Mouse (Mus musculus) urinary bladder, postnatal 36 days (tissue): ENCODE measurements around the gene Zan.
A peak's percentile ranks its signal among the peaks of the same experiment; 100 is the strongest.

Experiments used
- DNase-seq, 2 experiments: peaks; one replicate each; pipeline ENCODE4 v3.0.0; 2022; ENCODE audit warnings: low spot score in 2 of 2, mixed read lengths in 1 of 2

The Zan gene

DNA sequence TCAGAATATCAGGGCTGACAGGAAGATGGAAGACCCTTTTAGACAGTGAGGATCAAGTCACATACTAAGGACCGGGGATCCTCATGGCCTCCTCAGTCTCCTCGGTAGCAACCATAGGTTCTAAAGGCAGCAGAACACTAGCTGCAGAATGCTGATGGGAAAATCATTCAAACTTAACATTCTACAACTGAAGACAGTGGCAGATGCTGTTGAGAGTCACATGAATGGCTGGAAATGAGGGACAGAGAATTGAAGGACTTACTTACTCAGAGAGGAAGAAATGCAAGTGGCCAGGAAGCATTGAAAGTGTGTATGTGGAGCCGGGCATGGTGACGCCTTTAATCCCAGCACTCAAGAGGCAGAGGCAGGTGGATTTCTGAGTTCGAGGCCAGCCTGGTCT, at the start of gene Zan:
Gene Zan, minus strand, starts transcription at position 101 of the 400 bp plus-strand sequence.
- no peak for DNase-seq

DNA sequence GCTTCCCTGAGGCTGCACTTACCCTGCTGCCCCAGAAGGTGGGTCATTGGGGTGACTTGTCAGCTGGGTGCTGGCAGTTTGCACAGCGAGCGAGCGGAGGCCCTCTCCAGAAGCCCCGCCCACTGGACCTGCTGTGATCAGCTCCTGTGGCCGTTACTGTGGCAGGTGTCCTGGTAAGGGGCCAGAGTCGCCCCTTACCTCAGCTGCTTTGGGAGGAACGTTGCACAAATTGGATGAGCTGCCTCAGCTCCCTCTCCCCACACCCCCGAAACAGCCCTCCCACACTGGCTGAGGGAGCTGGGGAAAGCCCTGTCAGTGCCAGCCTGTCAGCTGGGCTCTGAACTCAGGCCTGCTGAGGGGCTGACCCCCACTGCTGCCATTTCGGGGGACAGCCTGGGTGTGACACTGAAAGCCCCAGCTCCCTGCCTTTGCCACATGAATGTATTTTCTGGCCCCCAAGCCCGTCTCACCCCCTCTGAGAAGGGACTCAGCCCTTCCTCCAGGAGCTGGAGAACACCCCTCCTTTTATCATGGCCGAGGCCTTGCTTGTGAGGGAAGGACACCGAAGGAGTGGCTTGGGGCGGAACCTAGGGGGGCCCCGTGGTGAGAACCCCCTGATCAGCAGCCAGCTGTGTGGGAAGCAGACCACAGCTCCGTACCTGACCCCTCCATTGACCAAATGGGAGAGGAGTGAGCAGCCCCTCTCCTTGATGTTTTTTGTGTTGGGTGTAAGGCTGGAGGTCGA, 49.5 kb upstream of the Zan start:
- peak in 1 of 2 experiments; percentile 21 for DNase-seq

DNA sequence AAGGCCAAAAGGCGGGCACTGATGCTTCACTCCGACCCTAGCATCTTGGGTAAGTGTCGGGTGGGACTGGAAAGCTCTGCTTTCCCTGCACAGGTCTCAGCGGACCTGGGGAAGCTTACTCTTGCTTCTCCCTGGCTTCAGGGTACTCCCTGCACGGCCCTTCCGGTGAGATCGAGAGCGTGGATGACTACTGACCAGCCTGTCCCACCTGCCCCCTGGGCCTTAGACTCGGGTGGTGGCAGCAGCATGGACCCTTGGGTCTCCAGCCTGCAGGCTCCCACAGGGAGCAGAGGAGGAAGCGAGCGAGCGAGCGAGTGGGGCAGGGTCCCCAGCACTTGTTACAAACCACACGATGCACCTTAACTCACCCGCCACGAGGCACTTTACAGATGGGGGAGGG, 48.6 kb upstream of the Zan start:
- no peak for DNase-seq

DNA sequence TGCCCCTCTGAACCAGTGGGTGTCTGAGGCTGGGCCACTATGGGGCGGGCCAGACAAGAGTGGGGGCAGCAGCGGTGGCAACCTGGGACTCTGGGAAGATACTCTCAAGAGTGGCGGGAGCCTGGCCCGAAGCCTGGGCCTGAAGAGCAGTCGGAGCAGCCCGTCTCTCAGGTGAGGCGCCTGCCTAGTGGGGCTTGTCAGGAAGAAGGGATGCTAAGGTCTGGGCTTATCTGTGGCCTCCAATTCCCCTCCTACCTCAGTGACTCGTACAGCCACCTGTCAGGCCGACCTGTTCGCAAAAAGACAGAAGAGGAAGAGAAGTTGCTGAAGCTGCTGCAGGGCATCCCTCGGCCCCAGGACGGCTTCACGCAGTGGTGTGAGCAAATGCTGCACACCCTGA, 47.8 kb upstream of the Zan start:
- DNase-seq = no peak

DNA sequence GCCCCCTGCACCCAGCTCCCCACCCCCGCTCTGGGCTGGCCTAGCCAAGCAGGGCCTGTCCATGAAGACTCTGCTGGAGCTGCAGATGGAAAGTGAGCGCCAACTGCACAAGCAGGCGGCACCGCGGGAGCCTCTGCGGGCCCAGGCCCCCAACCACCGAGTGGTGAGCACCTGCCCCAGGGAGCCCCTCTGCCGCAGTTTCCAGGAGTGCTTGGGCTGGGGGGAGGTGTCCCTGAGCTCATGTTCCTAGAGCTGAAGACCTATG, 47.3 kb upstream of the Zan start:
- no peak for DNase-seq

DNA sequence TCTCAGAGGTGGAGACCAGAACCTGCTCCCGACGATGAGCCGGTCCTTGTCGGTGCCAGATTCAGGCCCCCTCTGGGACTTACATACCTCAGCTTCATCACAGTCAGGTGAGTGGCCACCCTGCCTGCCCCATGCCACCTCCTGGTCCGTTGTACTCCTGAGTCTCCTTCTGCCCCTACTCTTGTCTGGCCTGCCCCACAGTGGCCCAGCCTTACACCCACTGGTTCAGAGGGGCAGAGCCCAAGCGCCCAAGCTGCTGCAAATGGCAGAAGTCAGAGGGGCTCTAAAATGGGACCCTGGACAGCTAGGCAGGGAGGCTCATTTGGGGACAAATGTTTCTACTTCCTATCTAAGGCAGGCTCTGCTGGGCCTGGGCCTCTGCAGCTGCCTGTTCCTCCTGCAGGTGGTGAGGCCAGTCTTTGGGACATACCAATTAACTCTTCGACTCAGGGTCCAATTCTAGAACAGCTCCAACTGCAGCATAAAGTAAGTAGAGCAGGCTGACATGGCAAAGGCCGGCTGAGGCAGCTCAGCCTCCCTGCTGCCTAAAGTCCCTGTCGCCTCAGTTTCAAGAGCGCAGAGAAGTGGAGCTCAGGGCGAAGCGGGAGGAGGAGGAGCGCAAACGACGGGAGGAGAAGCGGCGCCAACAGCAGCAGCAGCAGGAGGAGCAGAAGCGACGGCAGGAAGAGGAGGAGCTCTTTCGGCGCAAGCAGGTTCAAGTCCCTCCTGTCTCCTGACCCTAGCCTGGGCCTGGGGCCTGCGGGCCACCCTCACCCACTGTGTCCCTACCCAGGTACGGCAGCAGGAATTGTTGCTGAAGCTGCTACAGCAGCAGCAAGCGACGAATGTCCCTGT, 46.8 kb upstream of the Zan start:
- DNase-seq = no peak

DNA sequence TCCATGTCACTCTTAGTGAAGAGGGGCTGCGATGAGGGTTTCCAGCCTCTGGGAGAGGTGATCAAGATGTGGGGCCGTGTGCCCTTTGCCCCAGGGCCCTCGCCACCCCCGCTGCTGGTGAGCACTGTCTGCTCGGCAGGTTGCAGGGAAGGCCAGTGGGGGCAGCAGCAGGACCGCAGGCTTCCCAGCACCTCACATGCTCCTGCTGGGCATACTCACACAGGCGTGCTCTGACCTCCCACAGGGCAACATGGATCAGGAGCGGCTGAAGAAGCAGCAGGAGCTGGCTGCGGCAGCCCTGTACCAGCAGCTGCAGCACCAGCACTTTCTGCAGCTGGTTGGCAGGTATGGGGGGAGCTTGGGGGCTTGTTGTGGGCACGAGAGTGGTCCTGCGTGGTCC, 45.8 kb upstream of the Zan start:
- no peak for DNase-seq

DNA sequence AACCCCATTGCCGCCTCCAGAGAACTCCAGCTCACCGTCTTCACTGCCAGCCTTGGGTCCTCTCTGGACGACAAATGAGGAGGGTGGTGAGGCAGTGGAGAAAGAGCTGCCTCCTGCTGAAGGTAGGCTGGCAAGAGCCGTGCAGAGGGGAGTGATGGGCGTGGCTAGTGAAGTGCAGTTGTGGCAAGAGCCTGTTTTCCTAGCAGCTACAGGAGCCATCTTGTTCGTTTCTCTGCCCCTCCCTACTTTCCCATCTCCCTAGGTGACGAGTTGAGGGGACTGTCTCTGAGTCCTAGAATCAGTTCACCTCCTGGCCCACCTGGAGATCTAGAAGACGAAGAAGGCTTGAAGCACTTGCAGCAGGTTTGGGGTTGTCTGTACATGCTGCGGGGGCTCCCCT, 45.0 kb upstream of the Zan start:
- DNase-seq = no peak

DNA sequence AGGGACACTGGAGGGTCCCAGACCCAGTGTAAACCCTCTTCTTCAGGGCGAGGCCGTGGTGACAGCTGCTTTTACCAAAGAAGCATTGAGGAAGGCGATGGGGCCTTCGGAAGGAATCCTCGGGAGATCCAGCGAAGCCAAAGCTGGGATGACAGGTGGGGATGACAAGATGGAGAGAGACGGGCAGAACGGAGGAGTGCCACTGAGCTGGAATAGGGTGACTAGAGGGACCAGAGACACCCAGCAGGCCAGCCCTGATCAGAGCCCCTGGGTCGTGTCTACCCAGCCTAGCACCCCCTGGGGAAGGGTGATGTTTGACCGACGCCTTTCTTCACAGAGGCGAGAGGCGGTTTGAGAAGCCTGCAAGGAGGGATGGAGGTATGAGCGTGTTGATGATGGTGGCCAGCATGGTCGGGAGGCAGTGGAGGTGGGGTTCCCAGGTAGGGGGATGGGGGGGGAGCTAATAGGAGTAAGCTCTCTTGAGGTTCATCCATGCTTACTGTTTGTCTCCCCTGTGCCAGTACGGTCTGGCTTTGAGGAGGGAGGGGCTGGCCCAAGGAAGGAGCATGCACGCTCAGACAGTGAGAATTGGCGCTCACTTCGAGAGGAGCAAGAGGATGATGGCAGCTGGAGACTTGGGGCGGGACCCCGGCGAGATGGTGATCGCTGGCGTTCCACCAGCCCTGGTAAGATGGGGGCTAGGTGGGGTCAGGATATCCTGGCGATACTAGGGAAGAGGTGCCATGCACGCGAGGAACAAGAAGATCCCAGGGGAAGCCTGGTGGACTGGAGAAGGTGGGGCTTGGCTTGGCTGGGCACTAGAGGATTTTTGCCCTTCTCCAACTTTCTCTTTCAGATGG, 43.1 kb upstream of the Zan start:
- no peak for DNase-seq

DNA sequence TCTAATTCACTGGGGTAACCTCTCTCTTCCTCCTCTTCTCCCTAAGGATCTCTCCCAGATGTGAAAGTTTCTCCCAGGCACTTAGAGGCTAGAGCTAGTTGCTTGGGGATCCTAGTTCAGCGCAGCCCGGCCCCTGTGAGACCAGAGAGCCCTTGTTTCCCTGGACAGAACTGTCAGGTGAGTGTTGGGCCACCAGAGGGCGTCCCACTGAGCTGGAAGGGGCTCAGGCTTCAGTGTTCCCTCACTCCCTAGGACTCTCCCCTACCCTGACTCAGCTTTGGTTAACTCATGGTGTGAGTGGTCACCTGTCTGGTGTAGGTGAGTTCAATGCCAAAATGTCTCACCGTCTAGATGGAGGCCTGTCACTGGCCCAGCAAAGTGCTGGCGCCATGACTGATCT, 41.6 kb upstream of the Zan start, which contains the start of gene Gigyf1:
Gene Gigyf1, plus strand, starts transcription at position 113 of the 400 bp plus-strand sequence.
- DNase-seq = no peak

DNA sequence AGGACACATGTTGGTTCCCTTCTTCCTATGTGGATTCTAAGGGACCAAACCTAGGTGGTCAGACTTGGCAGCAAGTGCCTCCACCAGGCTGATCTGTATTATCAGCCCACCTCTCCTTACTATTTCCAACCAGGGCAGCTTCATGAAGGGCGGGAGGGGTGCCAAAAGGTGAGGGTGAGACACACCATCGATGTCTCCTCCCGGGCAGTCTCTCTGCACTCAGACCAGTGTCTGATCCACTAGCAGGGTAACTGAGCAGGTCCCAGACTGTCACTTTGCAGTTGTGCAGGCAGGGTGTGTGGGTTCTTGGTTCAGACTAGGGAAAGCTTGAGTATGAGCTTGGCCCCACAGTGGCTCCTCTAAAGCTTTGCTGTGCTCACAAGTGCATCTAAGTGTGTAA, 37.9 kb upstream of the Zan start:
- DNase-seq = no peak

DNA sequence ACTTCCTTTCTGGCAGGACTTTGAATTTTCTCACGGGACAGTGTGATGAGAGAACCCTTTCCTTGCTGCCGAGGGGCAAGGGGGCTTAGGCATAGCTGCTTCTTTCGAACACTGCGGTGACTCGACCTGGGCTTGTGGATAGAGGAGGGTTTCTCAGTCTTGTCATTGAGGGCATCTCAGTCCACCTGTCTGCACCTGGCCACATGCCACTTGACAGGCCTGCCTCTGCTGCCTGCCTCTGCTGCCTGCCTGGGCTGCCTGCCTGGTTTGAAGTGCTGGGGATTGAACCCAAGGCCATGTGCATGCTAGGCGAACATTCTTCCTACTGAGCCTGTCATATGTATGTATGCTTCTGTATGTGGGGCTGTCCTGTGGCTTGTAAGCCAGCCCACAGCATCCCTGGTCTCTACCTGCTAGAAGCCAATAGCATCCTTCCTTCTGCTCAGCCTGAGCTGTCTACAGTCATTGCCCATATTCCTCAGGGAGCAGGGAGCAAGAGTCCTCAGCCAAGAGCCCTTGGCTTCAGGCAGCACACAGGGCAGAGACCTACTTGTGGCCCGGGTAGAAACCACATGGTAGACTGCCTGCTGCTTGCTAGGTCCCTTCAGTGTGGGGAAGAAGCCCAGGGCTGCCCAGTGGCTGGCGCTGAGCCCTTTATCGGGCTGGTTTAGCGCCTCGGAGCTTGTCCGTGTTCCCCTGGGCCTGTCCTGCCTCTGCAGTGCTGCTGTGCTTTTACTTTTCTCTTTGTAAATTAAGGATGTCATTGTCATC, 37.3 kb upstream of the Zan start:
- no peak for DNase-seq

DNA sequence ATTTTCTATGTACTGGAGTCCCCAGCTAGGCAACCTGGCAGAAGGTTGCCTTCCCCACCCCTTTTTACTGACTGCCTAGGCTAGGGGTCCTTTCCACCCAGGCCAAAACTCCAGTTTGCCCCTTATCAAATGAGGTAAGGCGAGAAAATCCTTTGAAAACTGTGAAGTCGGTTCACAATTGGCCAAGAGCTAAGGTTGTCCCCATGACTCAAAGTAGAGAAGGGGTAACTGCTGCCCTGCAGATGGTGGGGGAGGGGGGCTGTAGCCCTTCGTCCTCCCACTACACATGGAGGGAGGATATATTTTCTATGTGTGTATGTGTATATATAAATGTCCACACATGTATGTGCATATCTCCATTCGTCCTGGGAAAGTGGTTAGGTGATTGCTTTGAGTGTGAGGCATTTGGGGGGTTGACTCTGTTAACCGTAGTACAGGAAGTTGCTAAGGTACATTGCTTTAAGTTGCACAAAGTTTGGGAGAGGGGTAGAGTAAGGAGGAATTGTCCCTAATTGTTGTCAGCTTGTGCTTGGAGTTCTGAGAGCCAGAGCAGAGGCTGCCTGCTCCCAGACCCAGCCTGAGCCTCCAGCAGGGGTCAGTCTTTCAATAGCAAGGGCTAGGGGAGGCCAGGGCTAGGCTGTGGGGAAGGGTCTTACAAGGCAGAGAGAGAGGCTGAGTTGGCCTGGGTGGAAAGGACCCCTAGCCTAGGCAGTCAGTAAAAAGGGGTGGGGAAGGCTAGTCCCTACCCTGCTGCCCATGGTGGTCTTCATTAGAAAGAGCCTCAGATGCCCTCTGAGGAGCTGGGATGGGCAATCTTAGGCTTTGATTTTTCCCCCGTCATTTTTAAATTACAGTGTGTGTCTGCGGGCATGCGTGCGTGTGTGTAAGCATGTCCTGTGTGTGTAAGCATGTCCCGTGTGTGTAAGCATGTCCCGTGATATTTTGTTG, 36.3 kb upstream of the Zan start:
- no peak for DNase-seq

DNA sequence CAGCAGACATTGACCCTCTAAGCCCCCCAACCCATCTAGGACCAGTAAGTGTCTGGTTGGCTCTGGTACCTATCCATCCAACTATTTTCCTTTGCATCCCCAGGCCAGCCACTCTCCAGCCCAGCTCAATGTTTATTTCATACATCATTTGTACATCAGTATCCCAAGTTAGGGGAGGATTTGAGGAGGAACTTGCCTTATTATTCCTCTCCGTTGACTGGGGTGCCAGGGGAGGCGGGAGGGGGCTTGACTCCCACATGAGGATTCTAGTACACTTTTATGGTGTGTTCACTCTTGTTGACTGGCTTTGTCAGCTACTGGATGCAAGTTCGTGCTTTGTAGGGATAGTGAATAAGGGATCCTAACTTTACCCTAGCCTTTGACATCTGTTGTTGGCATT, 34.8 kb upstream of the Zan start:
- no peak for DNase-seq

DNA sequence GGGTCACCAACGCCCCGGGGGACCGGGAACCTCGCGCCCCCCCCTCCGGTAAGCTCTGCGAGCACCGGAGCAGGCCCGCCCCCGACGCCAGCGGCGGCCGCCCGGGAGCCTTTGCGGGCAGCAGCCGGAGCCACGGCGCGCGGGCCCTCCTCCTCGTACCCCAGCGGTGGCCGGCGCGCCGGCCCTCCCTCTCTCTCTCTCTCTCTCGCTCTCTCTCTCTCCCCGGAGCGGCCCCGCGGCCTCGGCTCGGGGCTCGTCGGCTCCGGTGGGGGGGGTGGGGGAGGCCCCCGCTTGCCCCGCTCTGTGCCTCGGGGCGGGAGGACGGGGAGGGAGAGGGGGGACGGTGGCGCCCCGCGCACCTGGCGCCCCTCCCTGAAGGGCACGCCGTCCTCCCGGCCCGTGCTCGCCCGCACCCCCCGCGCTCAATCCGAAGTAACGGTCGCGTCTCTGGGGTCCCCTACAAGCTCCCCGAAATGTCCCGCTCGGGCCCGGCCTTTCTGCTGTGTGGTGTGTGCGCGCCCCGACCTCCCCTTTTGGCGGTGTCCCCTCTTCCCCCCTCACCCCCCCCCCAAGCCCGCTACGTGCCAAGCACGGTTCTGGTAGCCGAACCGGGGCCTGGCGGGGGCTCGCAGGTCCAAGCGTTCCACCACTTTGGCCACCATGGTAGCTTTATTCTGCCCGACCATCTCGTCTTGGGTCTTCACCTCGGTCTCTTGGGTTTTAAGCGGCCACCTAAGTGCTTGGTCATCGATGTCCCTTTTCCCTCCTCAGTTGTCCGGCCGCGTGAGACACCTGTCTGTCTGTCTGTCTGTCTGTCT, 33.9 kb upstream of the Zan start:
- DNase-seq = no peak

DNA sequence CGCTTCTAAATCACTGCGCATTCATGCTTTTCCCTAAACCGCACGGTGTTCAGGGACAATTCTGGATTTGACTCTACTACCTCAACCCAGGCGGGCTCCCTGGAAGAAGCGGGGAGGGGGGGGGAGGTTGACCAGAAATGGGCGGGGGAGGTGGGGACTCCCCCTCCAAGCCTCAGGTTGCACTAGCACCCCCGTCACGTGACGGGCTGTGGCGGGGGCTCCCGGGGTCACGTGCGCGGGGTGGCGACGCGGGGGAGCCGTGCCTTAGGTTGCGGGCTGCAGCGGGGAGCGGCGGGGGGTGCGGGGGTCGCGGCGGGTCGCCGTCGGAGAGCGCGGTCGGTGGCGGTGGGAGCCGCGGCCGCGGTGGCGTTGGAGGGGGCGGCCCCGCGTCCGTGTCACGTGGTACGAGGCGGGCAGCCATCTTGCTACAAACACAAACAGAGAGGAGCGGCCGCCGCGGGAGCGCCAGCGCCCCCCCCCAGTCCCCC, 33.2 kb upstream of the Zan start:
- peak; percentile 78 to 81 for DNase-seq

DNA sequence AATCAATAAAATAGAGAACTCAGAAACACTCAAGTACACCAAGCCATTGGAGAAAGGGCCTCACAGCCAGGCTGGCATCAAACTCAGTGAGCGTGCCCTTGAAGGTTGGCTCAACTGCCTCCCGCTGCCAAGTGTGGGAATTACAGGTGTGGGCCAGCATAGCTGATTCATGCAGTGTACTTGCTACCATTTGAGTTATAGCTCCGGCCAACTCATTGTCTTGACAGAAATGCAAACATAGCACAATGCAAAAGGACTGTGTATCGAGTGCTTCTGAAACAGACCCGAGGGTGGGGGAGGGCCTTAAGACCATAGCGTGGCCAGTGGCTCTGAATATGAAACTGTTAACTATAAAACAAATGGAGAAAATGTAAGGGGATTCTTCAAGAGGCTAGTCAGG, 27.2 kb upstream of the Zan start:
- DNase-seq = no peak

DNA sequence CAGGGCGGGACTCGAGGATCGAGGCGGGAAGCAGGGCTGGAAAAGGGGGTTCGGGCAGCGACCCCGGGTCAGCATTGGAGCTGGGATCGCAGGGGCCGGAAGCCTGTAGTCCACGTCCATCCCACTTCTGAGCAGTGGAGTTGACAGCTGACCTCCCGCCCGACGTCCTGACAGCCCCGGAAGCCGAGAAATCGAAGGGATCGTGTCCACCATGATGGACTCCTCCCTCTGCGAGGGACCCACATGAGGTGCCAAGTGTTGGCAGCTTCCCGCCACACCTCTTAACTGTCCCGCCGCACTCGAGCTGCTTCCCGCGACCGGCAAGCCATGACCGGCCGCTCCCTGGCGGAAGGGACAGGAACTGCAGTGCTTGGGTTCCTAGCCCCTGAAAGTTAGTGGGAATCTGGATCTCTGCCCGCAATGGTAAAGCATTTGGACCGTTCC, 25.8 kb upstream of the Zan start:
- DNase-seq = peak in 1 of 2 experiments; percentile 82
